Mouse (Mus musculus) MEL (cell line): ENCODE measurements around the gene Chat.

Experiments used
- EP300 ChIP-seq, 2 experiments: IDR thresholded peaks; 2 replicates each; pipeline ENCODE4 v1.6.1; 2011; ENCODE audit warnings: improper control_type of control experiment in 2 of 2, low read length in 2 of 2, low read depth in 1 of 2, mild to moderate bottlenecking in 1 of 2
- MAX ChIP-seq: IDR thresholded peaks from 2 replicates; pipeline ENCODE4 v1.6.1; 2011; ENCODE audit warnings: low read length, improper control_type of control experiment
- POLR2A ChIP-seq, 2 experiments: IDR thresholded peaks; 2 replicates each; pipeline ENCODE4 v1.6.1; 2011 to 2012; ENCODE audit warnings: low read length in 2 of 2, mild to moderate bottlenecking in 2 of 2, control low read depth in 1 of 2, improper control_type of control experiment in 1 of 2, low read depth in 1 of 2, moderate library complexity in 1 of 2; ENCODE audit not compliant: control insufficient read depth in 1 of 2, insufficient read depth in 1 of 2, poor library complexity in 1 of 2
- ZMIZ1 ChIP-seq: IDR thresholded peaks from 2 replicates; pipeline ENCODE4 v1.6.1; 2012; ENCODE audit warnings: low read depth, mild to moderate bottlenecking, inconsistent platforms, low read length, improper control_type of control experiment, moderate library complexity

GRCm38 (mm10) chr14:32467606-32468005, 1.8 kb upstream of the Chat start:
- TF ChIP-seq POLR2A (IDR thresholded peaks at IDR 0.05; ENCODE audit: control insufficient read depth in 1 of 2, insufficient read depth in 1 of 2, low read depth in 1 of 2, low read length in 2 of 2, poor library complexity in 1 of 2): no peak
- TF ChIP-seq EP300 (IDR thresholded peaks at IDR 0.05; ENCODE audit: low read depth in 1 of 2, low read length in 2 of 2): no peak
- 0 out of 2 replicates have a peak, but pooled peaks have one; percentile 24 for TF ChIP-seq MAX
- TF ChIP-seq ZMIZ1: no peak
